Mouse (Mus musculus): ENCODE measurements at regions not wholly inside any gene's neighbourhood (a gene's known extent, or its start where the extent isn't known, plus 50 kb on each side); places are given as distances from the start of the nearest gene placed in this dataset.

DNA sequence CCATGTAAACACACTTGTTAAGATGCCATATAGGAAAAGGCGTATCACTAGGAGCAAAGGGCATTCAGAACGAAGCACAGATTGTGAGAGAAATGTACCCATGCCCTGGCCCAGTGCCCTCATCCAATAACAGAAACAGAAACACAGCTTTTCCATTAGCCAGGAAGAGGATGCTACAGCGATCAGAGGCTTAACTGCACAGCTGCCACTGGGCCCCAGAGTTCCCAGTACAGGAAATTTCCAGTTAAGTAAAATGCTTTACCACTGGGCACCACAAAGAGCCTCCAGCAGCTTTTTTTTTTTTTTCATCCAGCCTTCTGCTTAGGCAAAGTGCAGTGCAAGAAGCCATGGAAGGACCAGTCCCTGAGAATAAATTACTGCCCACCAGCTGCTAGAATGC lies 325.6 kb upstream of the Arid1b start:
- DNase-seq (ENCODE audit: low spot score in 2 of 2), result no peak

DNA sequence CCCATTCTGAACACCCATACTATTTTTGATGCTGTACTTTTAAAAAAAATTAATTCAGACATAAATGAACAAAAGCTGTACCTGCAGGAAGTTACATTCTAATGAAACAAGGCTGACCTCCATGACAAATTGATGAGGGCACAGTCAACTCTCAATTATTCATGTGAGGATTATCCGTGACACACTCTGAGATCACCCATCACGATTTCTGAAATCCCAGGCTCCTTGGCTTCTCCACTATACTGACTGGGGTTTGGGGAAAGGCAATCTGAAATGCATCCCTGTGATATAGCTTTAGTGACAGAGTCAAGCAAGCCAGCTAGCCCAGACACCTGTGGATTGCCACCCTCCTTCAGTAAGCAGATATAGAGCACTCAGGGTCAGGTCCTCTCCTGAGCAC lies 320.9 kb upstream of the Arid1b start:
- DNase-seq (ENCODE audit: low spot score in 2 of 2), result no peak

DNA sequence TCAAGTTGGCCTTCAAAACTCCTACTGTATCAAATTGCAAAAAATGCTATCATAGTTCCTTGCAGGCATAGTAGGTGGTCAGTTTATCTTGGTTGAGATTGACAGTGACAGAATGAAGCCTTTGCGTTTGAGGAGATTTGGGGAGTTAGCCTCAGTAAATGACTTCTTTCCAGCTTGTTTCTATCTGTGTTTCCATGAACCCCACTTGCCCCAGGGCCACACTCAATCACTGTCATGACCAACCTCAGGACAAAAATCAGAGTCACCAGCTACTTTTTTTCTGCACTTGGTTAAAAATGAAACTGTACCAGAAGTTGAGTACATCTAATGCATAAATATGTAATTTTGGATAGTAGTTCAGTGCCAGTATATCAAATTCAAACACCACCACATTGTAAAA lies 287.7 kb upstream of the Arid1b start:
- DNase-seq (ENCODE audit: low spot score in 2 of 2), result no peak

DNA sequence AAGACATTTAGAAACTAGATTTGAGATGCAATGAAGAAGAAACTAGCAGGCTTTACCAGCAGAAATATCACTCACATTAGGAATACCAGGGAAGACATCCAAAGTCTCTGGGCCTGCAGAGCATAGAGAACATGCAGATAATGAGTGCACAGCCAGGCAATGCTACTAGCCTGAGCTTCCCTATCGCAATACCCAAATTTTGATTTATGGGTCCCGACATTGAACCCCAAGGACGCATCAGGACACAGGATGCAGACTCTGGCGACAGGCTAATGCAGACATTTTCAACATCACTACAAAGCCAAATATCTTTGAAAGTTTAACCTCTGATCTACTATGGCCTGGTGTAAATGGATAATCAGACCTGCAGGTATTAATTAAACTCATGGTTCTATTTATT lies 273.1 kb upstream of the Arid1b start:
- DNase-seq (ENCODE audit: low spot score in 2 of 2), result no peak

DNA sequence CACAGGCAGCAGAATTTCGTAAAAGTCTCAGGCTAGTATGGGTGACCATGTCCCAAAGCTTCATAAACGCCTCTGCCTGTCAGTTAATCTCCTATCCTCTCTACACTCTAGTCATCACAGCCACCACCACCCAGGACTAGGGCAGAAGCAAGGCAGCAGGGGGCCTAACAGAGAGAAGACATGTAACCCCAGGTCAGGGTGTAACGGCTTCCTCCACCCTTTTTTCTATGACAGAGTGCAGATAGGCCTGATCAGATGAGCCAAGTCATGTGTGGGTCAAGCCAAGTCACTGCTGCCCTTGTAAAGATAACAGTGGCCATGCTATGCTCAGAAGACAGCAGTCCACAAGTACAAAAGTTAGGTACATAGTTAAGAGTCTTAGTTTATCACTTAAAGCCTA lies 270.1 kb upstream of the Arid1b start:
- no peak for DNase-seq (ENCODE audit: low spot score in 2 of 2)

DNA sequence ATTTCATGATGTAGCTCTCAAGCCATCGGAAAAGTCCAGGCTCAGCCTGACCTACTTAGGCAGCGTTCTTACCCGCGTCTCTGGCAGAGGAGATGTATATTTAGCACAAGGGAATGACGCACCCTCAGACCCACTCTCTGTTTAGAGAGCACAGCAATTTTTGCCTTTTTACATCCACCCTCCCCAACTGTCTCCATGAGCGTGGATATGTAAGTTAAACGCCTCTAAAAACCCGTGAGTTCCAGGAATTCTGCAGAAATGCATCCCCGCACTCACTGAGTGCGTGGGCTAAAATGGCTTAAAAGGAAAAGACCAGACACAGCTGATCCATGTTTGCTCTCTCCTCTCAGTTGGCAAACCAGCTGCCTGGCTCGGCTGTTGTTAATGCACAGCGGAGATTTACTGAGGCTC lies 267.8 kb upstream of the Arid1b start:
- no peak for DNase-seq (ENCODE audit: low spot score in 2 of 2)

DNA sequence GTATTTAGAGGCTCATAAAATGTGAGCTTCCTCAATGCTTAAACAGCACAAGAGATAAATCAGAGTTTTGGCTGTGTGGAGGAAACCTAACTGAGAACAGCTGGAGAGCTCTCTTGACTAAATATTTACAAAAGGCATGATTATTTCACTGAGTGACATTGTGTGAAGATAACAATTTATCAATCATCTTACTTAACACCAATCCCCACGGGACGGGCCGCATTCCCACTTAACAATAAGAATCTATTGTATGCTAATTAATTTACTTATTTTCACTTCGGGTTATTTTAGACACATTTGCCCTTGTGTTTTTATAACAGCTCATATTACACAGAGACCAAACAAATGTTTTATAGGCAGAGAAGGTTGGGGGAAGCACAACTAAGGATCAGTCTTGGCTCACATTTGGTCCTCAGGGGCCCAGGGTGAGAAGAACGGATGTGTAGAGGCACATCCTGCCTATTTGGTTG lies 259.7 kb upstream of the Arid1b start:
- DNase-seq (ENCODE audit: low spot score in 2 of 2), result no peak

DNA sequence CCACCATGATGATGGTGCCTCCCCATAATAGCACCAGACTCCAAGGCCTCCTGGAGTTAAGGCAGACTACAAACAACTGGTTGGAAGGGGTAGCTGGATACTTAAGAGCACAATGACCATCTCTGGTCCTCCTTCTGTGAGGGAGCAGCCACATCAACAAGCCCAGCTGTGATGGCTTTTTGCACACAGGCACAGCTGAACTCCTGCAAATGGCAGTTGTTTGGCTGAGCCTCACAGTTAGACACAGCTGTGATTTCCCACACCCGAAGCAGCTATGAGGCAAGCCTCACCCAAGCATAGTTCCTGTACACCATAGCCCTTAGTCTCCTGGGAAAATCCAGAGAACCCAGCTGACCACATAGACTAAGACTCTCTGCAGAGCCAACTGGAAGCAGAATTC lies 258.9 kb upstream of the Arid1b start:
- DNase-seq (ENCODE audit: low spot score in 2 of 2), result peak in 1 of 2 experiments; percentile 25

DNA sequence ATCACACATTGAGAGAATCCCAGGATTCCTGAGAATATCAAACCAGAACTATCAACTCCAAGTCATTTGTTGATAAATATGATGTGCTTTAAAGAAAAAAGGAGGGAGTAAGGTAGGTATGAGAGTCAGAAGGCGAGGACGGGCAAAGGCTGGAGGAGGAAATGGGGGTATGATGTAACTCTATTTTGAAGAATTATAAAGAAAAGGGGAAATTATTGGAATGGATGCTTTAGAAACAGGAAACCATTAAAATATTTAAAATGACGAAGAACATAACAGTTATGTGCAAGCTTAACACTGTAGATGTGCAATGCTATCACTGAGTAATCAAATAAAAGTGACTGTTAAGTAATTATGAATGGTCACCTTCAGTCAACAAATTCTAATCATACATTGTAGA lies 257.4 kb upstream of the Arid1b start:
- DNase-seq (ENCODE audit: low spot score in 2 of 2), result no peak

DNA sequence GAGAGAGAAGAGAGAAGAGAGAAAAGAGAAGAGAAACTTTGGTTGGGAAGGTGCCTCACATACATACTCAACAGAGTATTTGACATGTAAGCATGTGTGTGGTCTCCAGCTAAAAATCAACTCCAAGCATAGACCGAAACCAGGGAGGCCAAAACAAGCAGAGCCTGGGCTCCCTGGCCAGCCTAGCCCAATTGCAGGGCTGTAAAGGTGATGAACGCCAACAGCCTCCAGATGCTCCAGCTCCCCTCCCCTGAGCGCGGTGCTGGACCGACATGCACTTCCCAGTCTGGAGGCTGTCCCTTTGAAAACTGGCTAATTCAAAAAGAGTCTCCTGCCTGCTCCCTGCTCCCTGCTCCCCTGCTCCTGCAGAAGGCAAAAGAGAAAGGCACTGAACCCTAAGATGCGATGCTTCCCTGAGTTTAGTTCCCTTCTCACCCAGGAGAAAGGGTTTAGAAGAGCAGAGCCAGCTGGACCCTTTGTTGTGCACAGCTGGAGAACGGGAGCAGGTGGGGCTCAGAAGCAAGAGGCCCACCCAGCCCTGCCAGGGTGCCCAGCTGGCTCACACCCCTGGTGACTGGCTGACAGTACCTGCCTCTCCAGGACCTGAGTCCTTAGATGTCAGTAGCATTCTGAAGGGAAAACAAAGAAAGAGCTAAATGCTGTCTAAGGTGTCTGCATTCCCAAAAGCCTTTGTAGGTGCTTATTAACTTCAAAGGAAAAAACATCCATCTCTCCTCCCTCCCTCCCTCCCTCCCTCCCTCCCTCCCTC lies 255.2 kb upstream of the Arid1b start:
- no peak for DNase-seq (ENCODE audit: low spot score in 2 of 2)

DNA sequence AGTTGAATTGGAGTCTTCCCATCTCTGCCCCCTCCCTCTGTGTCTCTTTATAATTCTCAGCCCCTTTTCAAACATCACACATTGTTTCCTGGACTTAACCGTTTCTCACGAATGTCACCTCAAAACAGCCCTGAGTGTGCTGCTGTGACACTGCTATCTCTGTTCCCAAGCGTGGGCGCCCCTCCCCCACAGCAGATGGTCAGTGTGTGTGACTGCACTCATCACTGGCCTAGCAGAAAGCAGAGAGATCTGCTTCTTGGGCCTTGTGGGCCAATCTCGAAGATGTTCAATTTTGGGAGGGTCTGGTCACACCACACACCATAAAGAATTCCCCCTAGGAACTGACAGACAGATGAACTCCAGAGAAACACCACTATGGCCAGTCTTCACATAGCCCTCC lies 253.3 kb upstream of the Arid1b start:
- peak in 1 of 2 experiments; percentile 57 for DNase-seq (ENCODE audit: low spot score in 2 of 2)

DNA sequence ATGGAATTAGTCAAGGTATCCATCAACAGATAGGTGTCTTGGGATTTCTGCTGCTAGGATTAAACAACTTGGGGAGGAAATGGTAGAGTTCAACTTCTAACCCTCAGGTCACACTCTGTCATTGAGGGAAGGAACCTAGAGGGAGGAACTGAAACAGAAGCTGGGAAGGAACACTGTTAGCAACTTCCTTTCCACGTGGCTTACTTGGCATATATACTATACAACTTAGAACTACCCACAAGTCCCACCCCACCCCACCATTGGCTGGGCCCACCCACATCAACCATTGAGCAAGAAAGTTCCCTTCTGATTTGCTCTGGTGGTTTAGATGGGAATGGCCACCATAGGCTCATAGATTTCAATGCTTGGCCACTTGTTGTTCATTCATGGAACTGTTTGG lies 251.8 kb upstream of the Arid1b start:
- peak in 1 of 2 experiments; percentile 26 for DNase-seq (ENCODE audit: low spot score in 2 of 2)

DNA sequence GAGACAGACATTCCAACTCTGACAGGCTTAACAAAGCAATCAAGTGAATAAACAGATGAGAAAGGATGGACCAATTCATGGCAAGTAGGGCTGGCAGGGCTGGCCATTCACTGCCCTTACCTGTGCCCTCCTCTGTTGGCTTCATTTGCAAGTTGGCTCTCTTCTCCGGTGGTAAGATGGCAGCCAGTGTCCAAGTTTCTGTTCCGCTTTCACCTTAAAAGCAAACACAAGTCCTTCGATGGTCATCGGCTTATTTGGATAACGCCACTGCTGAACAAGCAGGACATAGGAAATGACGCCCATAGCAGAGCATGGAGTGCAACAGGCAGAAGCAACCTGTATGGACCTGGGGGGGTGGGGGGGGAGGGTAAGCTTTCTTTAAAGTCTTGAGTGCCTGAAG lies 231.2 kb upstream of the Arid1b start:
- no peak for DNase-seq (ENCODE audit: low spot score in 2 of 2)

DNA sequence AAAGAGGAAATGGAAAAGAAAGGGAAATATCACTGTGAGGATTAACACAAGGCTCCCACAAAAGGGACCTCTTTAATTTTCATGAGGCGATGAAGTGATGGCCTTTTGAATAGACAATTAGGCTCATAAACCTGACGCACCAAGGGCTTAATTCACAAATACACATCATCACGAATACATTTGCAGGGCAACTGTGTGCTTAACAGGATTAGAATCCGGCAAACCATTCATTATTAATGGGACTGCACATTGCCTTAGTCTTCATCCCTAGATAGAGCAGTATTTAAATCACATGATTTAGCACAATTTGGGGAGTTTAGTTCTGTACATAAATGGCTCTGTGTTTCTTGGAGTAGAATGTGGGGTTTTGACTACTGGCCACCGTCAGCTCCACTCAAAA lies 228.4 kb upstream of the Arid1b start:
- DNase-seq (ENCODE audit: low spot score in 2 of 2), result no peak

DNA sequence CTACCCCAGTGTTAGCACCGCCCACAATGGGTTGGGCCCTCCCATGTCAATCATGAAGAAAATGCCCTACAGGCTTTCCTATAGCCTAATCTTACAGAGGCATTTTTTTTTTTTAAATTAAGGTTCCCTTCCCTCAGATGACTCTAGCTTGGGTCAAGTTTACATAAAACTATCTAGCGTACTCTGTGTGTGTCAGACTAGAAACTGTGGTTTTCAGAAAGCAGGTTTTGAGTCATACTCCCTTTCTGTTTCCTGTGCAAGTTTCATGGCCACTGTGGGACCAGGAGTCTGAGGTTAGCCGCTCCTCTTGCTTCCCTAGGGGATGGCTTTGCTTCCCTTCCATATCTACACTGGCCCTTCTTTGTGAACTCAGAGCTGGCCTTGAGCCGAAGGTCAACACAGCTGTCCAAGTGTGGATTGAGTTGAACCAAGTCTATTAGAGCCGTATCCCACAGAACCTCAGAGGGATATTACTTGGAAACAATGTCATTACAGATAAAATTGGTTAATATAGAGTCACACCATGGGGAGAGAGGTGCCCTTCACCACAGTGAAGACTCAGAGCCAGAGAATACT lies 226.1 kb upstream of the Arid1b start:
- DNase-seq (ENCODE audit: low spot score in 2 of 2), result no peak

DNA sequence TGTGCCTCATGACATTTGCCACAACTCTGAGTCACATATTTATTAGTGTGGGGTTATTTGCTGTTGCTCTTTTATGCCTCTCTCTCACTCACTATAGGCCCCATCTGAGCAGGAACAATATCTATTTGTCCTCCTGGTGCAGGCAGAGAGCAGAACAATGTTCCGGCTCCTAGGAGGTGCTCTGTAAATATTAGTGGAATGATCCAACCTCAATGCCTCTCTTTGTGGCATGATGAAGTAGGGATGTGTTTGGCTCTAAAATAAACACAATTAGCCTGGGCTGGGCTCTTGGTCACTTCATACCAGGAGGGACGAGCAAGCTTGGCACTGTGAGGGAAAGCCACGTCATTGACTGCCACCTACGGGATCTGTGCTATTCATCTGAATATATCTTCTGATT lies 224.8 kb upstream of the Arid1b start:
- DNase-seq (ENCODE audit: low spot score in 2 of 2), result no peak

DNA sequence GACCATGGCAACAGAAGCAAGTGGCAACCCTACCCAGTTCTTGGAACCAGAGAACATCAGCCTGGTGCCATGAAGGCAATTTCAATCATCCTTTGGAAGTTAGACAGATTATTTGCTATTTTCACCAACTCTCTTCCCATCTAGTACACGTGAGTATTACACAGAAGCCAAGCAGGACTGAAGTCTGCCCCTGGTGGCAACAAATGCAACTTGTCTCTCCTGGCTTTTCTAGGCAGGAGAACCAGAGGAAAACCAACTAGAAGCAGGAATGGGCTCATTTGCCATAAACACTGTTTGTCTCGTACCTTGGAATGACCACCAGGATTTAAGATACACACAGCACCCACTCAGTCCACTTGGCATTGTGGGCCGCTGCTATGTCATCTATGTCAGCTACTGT lies 224.1 kb upstream of the Arid1b start:
- no peak for DNase-seq (ENCODE audit: low spot score in 2 of 2)

DNA sequence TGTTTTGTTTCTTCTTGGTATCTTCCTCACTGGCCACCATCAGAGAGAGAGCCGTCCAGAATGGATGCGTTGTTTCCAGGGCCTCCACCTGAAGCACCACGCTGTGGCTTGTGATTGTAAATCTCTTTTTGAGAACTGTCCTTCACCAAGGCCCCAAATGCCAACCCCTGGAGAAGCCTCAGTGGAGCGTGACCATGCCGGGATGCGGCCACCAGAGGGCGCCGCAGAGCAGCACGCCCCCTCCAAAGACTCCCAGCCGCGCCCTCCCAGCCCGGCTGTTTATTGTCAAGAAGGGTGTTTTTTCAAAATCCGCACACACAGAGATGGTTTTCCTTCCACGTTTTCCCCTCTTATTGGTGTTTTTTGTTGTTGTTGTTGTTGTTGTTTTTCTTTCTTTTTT lies 216.0 kb upstream of the Arid1b start:
- peak; percentile 49 to 73 for DNase-seq (ENCODE audit: low spot score in 2 of 2)

DNA sequence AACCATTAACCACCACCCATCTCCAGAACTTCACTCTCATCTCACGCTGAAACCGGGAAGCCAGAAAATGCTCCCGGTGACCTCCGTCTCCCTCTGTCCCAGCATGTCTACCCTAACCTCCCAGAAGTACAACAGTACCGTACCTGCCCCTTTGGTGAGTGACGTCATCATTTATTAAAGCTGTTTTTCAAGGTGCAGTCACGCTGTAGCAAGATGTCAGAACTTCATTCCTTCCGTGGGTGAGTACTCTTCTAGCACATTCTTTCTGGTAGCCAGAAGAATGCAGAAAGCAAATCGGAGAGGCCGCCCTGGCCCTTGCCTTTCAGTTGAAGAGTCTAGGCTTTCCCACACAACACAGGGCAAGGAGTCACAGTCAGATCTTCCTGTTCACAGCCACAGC lies 215.1 kb upstream of the Arid1b start:
- no peak for DNase-seq (ENCODE audit: low spot score in 2 of 2)

DNA sequence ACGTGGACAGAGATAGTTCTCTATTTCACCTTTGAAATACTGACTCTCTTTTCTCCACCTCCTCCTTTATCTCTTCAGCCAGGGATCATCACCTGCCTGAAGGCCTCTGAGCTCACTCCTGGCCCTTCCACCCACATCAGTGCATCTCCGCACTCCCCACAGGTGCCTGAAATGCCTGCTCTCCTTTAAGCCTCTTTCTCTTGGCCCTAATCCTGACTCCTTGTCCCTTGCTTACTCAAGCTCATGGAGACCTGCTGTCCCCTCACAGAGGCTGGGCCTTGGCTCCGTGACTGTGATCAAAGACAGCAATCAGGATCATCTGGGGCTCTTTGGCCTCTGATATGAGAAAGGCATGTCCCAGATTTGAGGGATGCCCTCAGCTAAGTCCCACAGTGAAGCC lies 212.5 kb upstream of the Arid1b start:
- no peak for DNase-seq (ENCODE audit: low spot score in 2 of 2)

DNA sequence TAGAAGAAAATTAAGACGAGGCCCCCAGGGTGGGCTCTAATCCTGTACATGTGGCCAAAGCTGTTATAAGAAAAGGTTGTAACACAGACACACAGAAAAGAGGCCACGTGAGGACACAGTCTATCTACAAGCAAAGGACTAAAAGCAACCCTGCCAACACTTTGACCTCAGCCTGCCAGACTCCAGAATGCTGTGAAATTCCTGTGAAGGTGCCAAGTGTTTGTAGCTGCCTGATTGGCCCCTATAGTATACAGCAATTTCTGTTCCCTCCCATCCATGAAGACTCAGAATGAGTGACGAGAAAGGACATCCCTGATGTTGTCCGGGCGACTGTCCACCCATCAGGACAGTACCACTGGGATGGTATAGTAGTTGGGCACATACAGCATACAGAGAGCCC lies 209.8 kb upstream of the Arid1b start:
- no peak for DNase-seq (ENCODE audit: low spot score in 2 of 2)

DNA sequence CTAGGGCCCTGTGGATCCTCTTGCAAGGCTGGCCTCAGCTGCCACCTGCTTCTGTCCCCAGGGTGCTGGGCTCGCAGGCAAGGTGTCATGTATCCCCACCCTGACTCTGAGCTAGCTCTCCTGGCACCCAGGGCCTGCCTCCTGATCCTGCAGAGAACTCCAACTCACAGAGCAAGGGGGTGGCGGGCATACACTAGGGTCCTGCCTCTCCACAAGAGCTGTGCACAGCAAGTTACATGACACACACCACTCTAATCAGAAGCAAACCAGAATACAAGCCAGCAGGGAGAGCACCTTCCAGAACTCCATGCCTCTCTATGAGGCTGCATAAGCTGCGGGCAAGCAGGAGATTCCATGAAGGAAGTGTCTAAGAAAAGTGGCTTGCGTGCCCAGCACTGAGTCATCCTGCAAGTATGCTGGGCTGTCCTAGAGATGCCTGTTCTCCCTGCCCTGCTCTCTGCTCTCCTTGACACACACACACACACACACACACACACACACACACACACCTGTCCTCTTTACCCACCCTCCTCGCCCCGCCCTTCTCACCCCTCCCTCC lies 208.8 kb upstream of the Arid1b start:
- no peak for DNase-seq (ENCODE audit: low spot score in 2 of 2)

DNA sequence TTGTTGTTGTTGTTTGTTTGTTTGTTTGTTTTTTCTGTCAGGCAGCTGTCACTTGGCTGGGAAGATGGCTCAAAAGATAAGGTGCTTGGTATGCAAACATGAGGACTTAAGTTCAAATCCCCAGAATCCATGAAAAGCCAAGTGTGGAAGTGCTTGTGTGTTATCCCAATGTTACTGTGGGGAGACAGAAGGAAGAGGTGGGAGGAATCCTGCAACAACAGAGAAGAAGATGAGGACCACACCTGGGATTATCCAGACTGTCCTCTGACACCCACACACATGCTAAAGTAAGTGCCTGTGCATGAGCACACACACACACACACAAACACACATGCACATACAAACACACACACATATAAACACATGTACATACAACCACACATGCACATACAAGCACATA lies 207.6 kb upstream of the Arid1b start:
- no peak for DNase-seq (ENCODE audit: low spot score in 2 of 2)

All from spleen, postnatal 10 days (tissue).